Mouse (Mus musculus) liver, adult (tissue): Measurements from ENCODE around the gene Asah2.
A peak's percentile ranks its signal among the peaks of the same experiment; 100 is the strongest.

Source experiments
- GATA4 ChIP-seq: IDR thresholded peaks from 2 replicates; pipeline ENCODE4 v1.6.1; 2014; ENCODE audit warnings: mild to moderate bottlenecking, low read length; ENCODE audit not compliant: insufficient replicate concordance

Asah2 gene

GRCm38 (mm10) chr19:32117484-32118018 lies 9.5 kb upstream of the Asah2 start:
- TF ChIP-seq GATA4 = no peak

GRCm38 (mm10) chr19:32111866-32112790 lies 4.1 kb upstream of the Asah2 start:
- TF ChIP-seq GATA4 = no peak

GRCm38 (mm10) chr19:32106750-32107149 lies 1.3 kb downstream of the Asah2 start:
- peak; percentile 11; the same call in 1 of the 2 replicates for TF ChIP-seq GATA4

GRCm38 (mm10) chr19:32104217-32104616 lies 3.8 kb downstream of the Asah2 start:
- TF ChIP-seq GATA4 = no peak

GRCm38 (mm10) chr19:32102976-32103300 lies 5.1 kb downstream of the Asah2 start:
- no peak for TF ChIP-seq GATA4

- TF ChIP-seq GATA4 = no peak
Observed at GRCm38 (mm10) chr19:32102294-32102975, 5.6 kb downstream of the Asah2 start.

GRCm38 (mm10) chr19:32098582-32098981 lies 9.4 kb downstream of the Asah2 start:
- TF ChIP-seq GATA4 = no peak

- no peak for TF ChIP-seq GATA4
Observed at GRCm38 (mm10) chr19:32092358-32092757, 15.7 kb downstream of the Asah2 start.

- no peak for TF ChIP-seq GATA4
Observed at GRCm38 (mm10) chr19:32090804-32091203, 17.2 kb downstream of the Asah2 start.

GRCm38 (mm10) chr19:32088570-32088969 lies 19.4 kb downstream of the Asah2 start:
- no peak for TF ChIP-seq GATA4

GRCm38 (mm10) chr19:32087736-32088470 lies 20.1 kb downstream of the Asah2 start:
- TF ChIP-seq GATA4 = no peak

GRCm38 (mm10) chr19:32070340-32070739 lies 37.7 kb downstream of the Asah2 start:
- no peak for TF ChIP-seq GATA4

GRCm38 (mm10) chr19:32069598-32069997 lies 38.4 kb downstream of the Asah2 start:
- no peak for TF ChIP-seq GATA4

- TF ChIP-seq GATA4 = no peak
Observed at GRCm38 (mm10) chr19:32067669-32068068, 40.3 kb downstream of the Asah2 start.

- no peak for TF ChIP-seq GATA4
Observed at GRCm38 (mm10) chr19:32061294-32061693, 46.7 kb downstream of the Asah2 start.
